Mouse (Mus musculus) G1E (cell line): ENCODE measurements around the gene Srebf2. TPM values are rescaled to one million over a fixed set of nuclear protein-coding genes. Genes with fewer than 3 reads are reported as not detected.

Experiments used
- ATAC-seq: 2 replicates; pipeline ENCODE4 v1.8.0; 2016; ENCODE audit warnings: mild to moderate bottlenecking; ENCODE audit not compliant: insufficient number of reproducible peaks, poor library complexity, low FRiP score, severe bottlenecking; ENCODE audit errors: extremely low read depth
- DNase-seq: peaks from one replicate; pipeline ENCODE4 v3.0.0; 2012; ENCODE audit warnings: low spot score
- H3K27me3 ChIP-seq: 2 replicates; pipeline ENCODE4 v1.6.1; 2012; ENCODE audit warnings: mild to moderate bottlenecking, low read length, inconsistent platforms; ENCODE audit not compliant: insufficient read depth
- H3K36me3 ChIP-seq: replicated peaks from 2 replicates; pipeline ENCODE3; 2012; ENCODE audit warnings: mild to moderate bottlenecking, inconsistent platforms
- H3K4me1 ChIP-seq: 2 replicates; pipeline ENCODE4 v1.6.1; 2012; ENCODE audit warnings: low read depth, low read length, inconsistent platforms, mixed read lengths; ENCODE audit not compliant: insufficient read depth
- H3K4me3 ChIP-seq: 2 replicates; pipeline ENCODE4 v1.5.1; 2012; ENCODE audit warnings: low read depth, mild to moderate bottlenecking, inconsistent platforms, low read length, moderate library complexity, mixed read lengths
- H3K9me3 ChIP-seq: replicated peaks from 2 replicates; pipeline ENCODE4 v1.6.1; 2012; ENCODE audit warnings: inconsistent platforms
- CTCF ChIP-seq: IDR thresholded peaks from 2 replicates; pipeline ENCODE4 v1.5.1; 2012; ENCODE audit warnings: low read depth, low read length, inconsistent platforms, mixed read lengths
- GATA1 ChIP-seq: IDR thresholded peaks from 2 replicates; pipeline ENCODE4 v1.6.1; 2012; ENCODE audit warnings: borderline replicate concordance, low read length, inconsistent platforms, mixed read lengths
- GATA2 ChIP-seq: IDR thresholded peaks from 2 replicates; pipeline ENCODE4 v1.6.1; 2012; ENCODE audit warnings: low read depth, low read length, inconsistent platforms, borderline replicate concordance
- POLR2AphosphoS5 ChIP-seq: IDR thresholded peaks from 2 replicates; pipeline ENCODE4 v1.6.1; 2012; ENCODE audit warnings: low read depth, low read length, inconsistent platforms; ENCODE audit not compliant: insufficient replicate concordance
- TAL1 ChIP-seq: conservative IDR thresholded peaks from 2 replicates; pipeline ENCODE4 v1.6.1; 2012; ENCODE audit warnings: low read depth, low read length, inconsistent platforms, mixed read lengths
- polyA plus RNA-seq: library from polyadenylated mRNA; stranded (reverse); fragments of >175 nt; gene quantifications from 2 replicates; pipeline ENCODE4 v1.2.3, GENCODE M21; 2012
- total RNA-seq, 2 experiments: library from RNA; stranded (forward) in 1 of 2; stranded (reverse) in 1 of 2; fragments of 200-1000 nt in 1 of 2; fragments of >200 nt in 1 of 2; fragmentation: Nextera tagmentation in 1 of 2; gene quantifications; 2 replicates each; pipeline ENCODE4 v1.2.3; 2014 to 2017

Gene Srebf2
- total and polyA plus RNA-seq, 3 experiments, result 48.5 to 440 (median 164) TPM

DNA sequence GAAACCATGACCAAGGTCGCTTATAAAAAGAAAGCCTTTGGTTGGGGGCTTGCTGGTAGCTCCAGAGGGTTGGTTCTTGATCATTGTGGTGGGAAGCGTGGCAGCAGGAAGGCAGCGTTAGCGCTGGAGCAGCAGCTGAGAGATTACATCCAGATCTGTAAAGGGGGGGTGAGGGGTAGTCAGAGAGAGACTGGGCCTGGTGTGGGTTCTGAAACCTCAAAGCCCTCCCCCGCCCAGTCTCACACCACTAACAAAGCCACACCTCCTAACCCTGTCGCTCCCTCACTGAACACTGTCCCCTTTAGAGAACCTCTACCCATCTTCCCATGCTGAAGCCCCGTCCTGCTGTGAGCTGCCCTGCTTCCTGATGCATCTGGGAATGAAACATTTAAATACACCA is 16.4 kb upstream of the Srebf2 start:
- peak; percentile 47 for DNase-seq
- H3K4me1 ChIP-seq, result peaks cover 51% of the 10 kb centered on the region
- no peak for TF ChIP-seq POLR2AphosphoS5
- no peak for TF ChIP-seq GATA2

GRCm38 (mm10) chr15:82135372-82135771 is 11.6 kb upstream of the Srebf2 start:
- Histone ChIP-seq H3K4me1 (peaks cover 27% of the 10 kb centered on the region), H3K27me3 (no peaks in the 10 kb centered on the region), H3K4me3 (no peak overlapping the region), H3K9me3 (no peaks in the 10 kb centered on the region), H3K36me3 (peaks cover 90% of the 10 kb centered on the region)
- no peak for ATAC-seq
- DNase-seq, result no peak
- TF ChIP-seq TAL1, result no peak
- TF ChIP-seq GATA1, result no peak
- TF ChIP-seq POLR2AphosphoS5, result no peak
- no peak for TF ChIP-seq CTCF
- TF ChIP-seq GATA2, result no peak

More for the DNA sequence above, 16.4 kb upstream of the Srebf2 start:
- Histone ChIP-seq H3K4me3 (peak overlapping the region; percentile 47; the same call in 1 of the 2 replicates), H3K9me3 (no peaks in the 10 kb centered on the region), H3K36me3 (peaks cover 67% of the 10 kb centered on the region), H3K27me3 (no peaks in the 10 kb centered on the region)
- ATAC-seq, result peak; percentile 30; the same call in 1 of the 2 replicates

DNA sequence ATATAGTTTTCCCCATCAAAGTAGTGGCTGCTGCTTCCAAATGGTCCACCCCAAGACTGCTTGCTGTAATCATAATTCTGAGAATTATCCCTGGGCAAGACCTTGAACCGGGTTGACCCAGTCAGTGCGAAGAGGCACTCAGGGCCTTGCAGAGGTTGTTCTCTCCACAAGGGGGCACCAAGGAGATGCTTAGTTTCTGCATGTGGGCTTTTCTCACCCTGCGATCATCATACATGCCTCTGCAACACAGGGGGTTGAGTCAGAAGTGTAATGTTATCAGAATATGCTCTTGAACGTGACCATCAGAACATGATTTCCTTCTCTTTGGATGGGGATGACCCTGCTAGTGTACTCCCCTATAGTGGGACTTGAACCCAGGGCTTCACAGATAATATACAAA is 8.4 kb upstream of the Srebf2 start:
- DNase-seq, result peak; percentile 26
- H3K4me1 ChIP-seq, result peaks cover 22% of the 10 kb centered on the region
- no peaks in the 10 kb centered on the region for H3K27me3 ChIP-seq
- no peak for TF ChIP-seq GATA1
- peak; percentile 73 for TF ChIP-seq CTCF
- no peak overlapping the region for H3K4me3 ChIP-seq
- no peaks in the 10 kb centered on the region for H3K9me3 ChIP-seq
- no peak for ATAC-seq
- H3K36me3 ChIP-seq, result peaks cover 84% of the 10 kb centered on the region

GRCm38 (mm10) chr15:82139196-82139595 is 7.8 kb upstream of the Srebf2 start:
- Histone ChIP-seq H3K27me3 (no peaks in the 10 kb centered on the region), H3K4me3 (no peak overlapping the region), H3K4me1 (peaks cover 26% of the 10 kb centered on the region), H3K36me3 (peaks cover 81% of the 10 kb centered on the region), H3K9me3 (no peaks in the 10 kb centered on the region)
- no peak for TF ChIP-seq TAL1
- TF ChIP-seq POLR2AphosphoS5, result no peak
- no peak for TF ChIP-seq GATA2
- no peak for TF ChIP-seq GATA1
- no peak for TF ChIP-seq CTCF
- DNase-seq, result no peak
- no peak for ATAC-seq

DNA sequence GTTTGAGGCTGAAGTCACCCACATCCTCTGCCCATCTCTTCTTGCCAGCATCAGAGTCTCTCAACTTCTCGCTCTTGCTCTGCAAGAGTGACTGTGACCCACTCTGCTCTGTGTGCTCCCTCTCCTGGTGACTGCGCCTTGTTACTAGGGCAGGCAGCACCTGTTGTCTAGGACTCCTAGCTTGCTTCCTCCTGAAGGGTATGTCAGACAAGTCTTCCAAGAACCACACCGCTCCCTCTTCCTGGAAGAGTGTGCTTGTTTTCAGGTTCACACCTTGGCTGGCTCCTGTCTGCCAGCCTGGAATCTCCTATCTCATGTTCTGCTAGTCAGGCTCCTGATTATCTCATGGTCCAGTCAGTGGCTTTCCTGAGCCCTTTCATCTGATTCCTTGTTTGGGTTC is 6.6 kb upstream of the Srebf2 start:
- Histone ChIP-seq H3K4me3 (no peak overlapping the region), H3K36me3 (peaks cover 72% of the 10 kb centered on the region), H3K27me3 (no peaks in the 10 kb centered on the region), H3K4me1 (peaks cover 34% of the 10 kb centered on the region), H3K9me3 (no peaks in the 10 kb centered on the region)
- DNase-seq, result no peak
- TF ChIP-seq GATA1, result no peak
- no peak for TF ChIP-seq POLR2AphosphoS5
- no peak for TF ChIP-seq GATA2
- no peak for TF ChIP-seq CTCF
- no peak for TF ChIP-seq TAL1
- no peak for ATAC-seq

DNA sequence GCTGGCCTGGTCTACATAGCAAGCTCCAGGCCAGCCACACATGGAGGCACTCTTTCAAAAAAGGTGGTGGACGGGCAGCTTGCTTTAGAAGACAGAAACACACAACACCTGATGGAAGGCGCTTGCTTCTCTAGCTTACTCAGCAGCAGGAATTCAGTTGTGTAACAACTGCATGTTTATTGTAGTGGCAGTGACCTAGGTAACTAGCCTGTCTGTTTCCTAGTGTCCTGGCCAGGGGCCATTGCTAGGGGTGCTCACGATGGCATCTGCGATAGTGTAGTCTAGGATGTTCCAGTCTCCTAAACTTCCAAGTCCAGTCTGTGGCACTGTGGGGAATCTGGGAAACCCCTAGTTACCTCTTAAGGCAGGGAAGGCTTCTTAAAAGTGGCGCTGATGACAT is 2.8 kb upstream of the Srebf2 start:
- no peak for TF ChIP-seq GATA2
- TF ChIP-seq POLR2AphosphoS5, result no peak
- ATAC-seq, result no peak
- Histone ChIP-seq H3K27me3 (no peaks in the 10 kb centered on the region), H3K9me3 (no peaks in the 10 kb centered on the region), H3K36me3 (peaks cover 44% of the 10 kb centered on the region), H3K4me3 (no peak overlapping the region), H3K4me1 (peaks cover 53% of the 10 kb centered on the region)
- no peak for DNase-seq

- ATAC-seq (no peak), DNase-seq (no peak)
These were observed 1.6 kb upstream of the Srebf2 start for GRCm38 (mm10) chr15:82145408-82145807.

More at GRCm38 (mm10) chr15:82145408-82145807, 1.6 kb upstream of the Srebf2 start:
- Histone ChIP-seq H3K4me1 (peaks cover 57% of the 10 kb centered on the region), H3K27me3 (no peaks in the 10 kb centered on the region), H3K9me3 (no peaks in the 10 kb centered on the region), H3K4me3 (no peak overlapping the region; the same call in 1 of the 2 replicates), H3K36me3 (peaks cover 45% of the 10 kb centered on the region)
- TF ChIP-seq POLR2AphosphoS5 (no peak), CTCF (no peak), GATA1 (no peak)
